Mouse (Mus musculus) cerebellum, postnatal 25 days (tissue): ENCODE measurements around the gene Tmem143.
"Not testable (repeated sequence)": the region's sequence is repeated elsewhere in the genome, so short reads cannot be mapped to it uniquely, and the experiment has no call there.

Experiments
- DNase-seq, 2 experiments: peaks; one replicate each; pipeline ENCODE4 v3.0.0; 2021; ENCODE audit warnings: mixed read lengths in 2 of 2

Gene Tmem143

GRCm38 (mm10) chr7:45892651-45893050, 4.1 kb upstream of the Tmem143 start:
- no peak for DNase-seq

- DNase-seq = no peak
Measured at GRCm38 (mm10) chr7:45895931-45896516, 717 bp upstream of the Tmem143 start.

GRCm38 (mm10) chr7:45897258-45897757, 567 bp downstream of the Tmem143 start:
- DNase-seq = peak; percentile 72 to 73

GRCm38 (mm10) chr7:45898125-45898524, 1.4 kb downstream of the Tmem143 start:
- not testable (repeated sequence) for DNase-seq

GRCm38 (mm10) chr7:45901562-45901961, 4.8 kb downstream of the Tmem143 start:
- DNase-seq = no peak

GRCm38 (mm10) chr7:45902481-45903002, 5.8 kb downstream of the Tmem143 start:
- DNase-seq = no peak

- no peak for DNase-seq
Measured at GRCm38 (mm10) chr7:45906622-45907021, 9.9 kb downstream of the Tmem143 start.

- no peak for DNase-seq
Measured at GRCm38 (mm10) chr7:45908384-45908783, 11.6 kb downstream of the Tmem143 start.

GRCm38 (mm10) chr7:45909145-45909544, 12.4 kb downstream of the Tmem143 start:
- DNase-seq = no peak

- no peak for DNase-seq
Measured at GRCm38 (mm10) chr7:45914067-45914466, 17.3 kb downstream of the Tmem143 start.

GRCm38 (mm10) chr7:45915011-45915410, 18.3 kb downstream of the Tmem143 start:
- DNase-seq = no peak

GRCm38 (mm10) chr7:45916056-45917003, 19.6 kb downstream of the Tmem143 start:
- no peak for DNase-seq

- no peak for DNase-seq
Measured at GRCm38 (mm10) chr7:45917004-45917704, 20.4 kb downstream of the Tmem143 start.

GRCm38 (mm10) chr7:45917926-45918325, 21.2 kb downstream of the Tmem143 start:
- no peak for DNase-seq

- DNase-seq = no peak
Measured at GRCm38 (mm10) chr7:45919083-45919671, 22.4 kb downstream of the Tmem143 start.

- no peak for DNase-seq
Measured at GRCm38 (mm10) chr7:45919761-45920160, 23.0 kb downstream of the Tmem143 start.

- DNase-seq = no peak
Measured at GRCm38 (mm10) chr7:45920583-45921241, 24.0 kb downstream of the Tmem143 start.

GRCm38 (mm10) chr7:45921242-45921621, 24.5 kb downstream of the Tmem143 start, which contains the start of gene Emp3:
Emp3 (minus strand) TSS chr7:45921404.
- DNase-seq = no peak

- no peak for DNase-seq
Measured at GRCm38 (mm10) chr7:45921950-45922600, 25.3 kb downstream of the Tmem143 start.

- DNase-seq = peak; percentile 83 to 90
Measured at GRCm38 (mm10) chr7:45922928-45923761, 26.4 kb downstream of the Tmem143 start.
